Mouse (Mus musculus) left cerebral cortex, postnatal 25 days (tissue): ENCODE measurements around the gene Abcb4. TPM values are rescaled to one million over a fixed set of nuclear protein-coding genes. Genes with fewer than 3 reads are reported as not detected.
"Not testable (repeated sequence)": the region's sequence is repeated elsewhere in the genome, so short reads cannot be mapped to it uniquely, and the experiment has no call there.

Experiments used
- DNase-seq, 2 experiments: peaks; one replicate each; pipeline ENCODE4 v3.0.0; 2022; ENCODE audit warnings: low spot score in 2 of 2, mixed read lengths in 1 of 2
- intact Hi-C: fragments of 180-260 bp; cut with DNase I; formaldehyde crosslinking; loops from one replicate; pipeline ENCODE4 v1.15.1; 2025
- total RNA-seq, 2 experiments: library from RNA; stranded (reverse); gene quantifications; 2 replicates each; pipeline ENCODE4 v1.2.3; 2021

Abcb4 gene
- total RNA-seq, 2 experiments from 2014 or later: 3.7 to 4.8 TPM

- DNase-seq: no peak
- intact Hi-C loops: loop anchor here (10.0 kb wide), 1 partner anchor 273 kb away; the partner anchor contains the start of gene 9330182L06Rik
Observed at GRCm38 (mm10) chr5:8991626-8992025, 98.1 kb downstream of the Abcb4 start.

- intact Hi-C loops: loop anchor here (5.0 to 10.0 kb wide), 2 partner anchors 106 to 269 kb away; partner anchors contain the start of genes 9330182L06Rik and Tmem243
- peak in 1 of 2 experiments; percentile 4 for DNase-seq
Observed at GRCm38 (mm10) chr5:8995966-8996685, 102.6 kb downstream of the Abcb4 start.

GRCm38 (mm10) chr5:8996686-8997512 is 103.4 kb downstream of the Abcb4 start, which contains the start of gene Crot:
TSS of gene Crot (minus strand) at chr5:8997324.
- intact Hi-C loops: loop anchor here (1.0 to 10.0 kb wide), 3 partner anchors 105 to 375 kb away; partner anchors contain the start of genes 9330182L06Rik, Rundc3b and Tmem243

GRCm38 (mm10) chr5:8997513-8997895 is 104.0 kb downstream of the Abcb4 start:
- intact Hi-C loops: loop anchor here (1.0 to 10.0 kb wide), 3 partner anchors 105 to 375 kb away; partner anchors contain the start of genes 9330182L06Rik, Rundc3b and Tmem243
- no peak for DNase-seq

More at GRCm38 (mm10) chr5:8996686-8997512, 103.4 kb downstream of the Abcb4 start, which contains the start of gene Crot:
- DNase-seq: peak; percentile 93 to 95

- intact Hi-C loops: loop anchor here (5.0 to 10.0 kb wide), 2 partner anchors 103 to 266 kb away; partner anchors contain the start of genes 9330182L06Rik and Tmem243
- DNase-seq: no peak
Observed at GRCm38 (mm10) chr5:8999108-8999507, 105.6 kb downstream of the Abcb4 start.

- intact Hi-C loops, DNase-seq: not testable (repeated sequence)
Observed at GRCm38 (mm10) chr5:9000006-9000405, 106.5 kb downstream of the Abcb4 start.

GRCm38 (mm10) chr5:9006585-9006984 is 113.1 kb downstream of the Abcb4 start:
- intact Hi-C loops, DNase-seq: not testable (repeated sequence)

Other genes with a start within 250 kb of the Abcb4 start
- gene Abcb1a, start 233.6 kb upstream of the Abcb4 start, total RNA-seq: 10 to 100 TPM; 17.5 to 20.3 TPM
- 1 to 10 TPM; 2.1 to 2.8 TPM for gene Abcb1b, start 95.6 kb upstream of the Abcb4 start, total RNA-seq
- gene Crot, start 103.6 kb downstream of the Abcb4 start, total RNA-seq: 10 to 100 TPM; 28.2 to 29.2 TPM
- gene Tmem243, start 207.0 kb downstream of the Abcb4 start, total RNA-seq: 10 to 100 TPM in 1 of 2 experiments, 1 to 10 TPM in 1; 9.5 to 12.2 TPM